Mouse (Mus musculus) thymus, adult 2 months (tissue): ENCODE data around the gene Pkhd1. TPM values are rescaled to one million over a fixed set of nuclear protein-coding genes. Genes with fewer than 3 reads are reported as not detected.

ENCODE experiments used
- DNase-seq: peaks from one replicate; pipeline ENCODE4 v3.0.0; 2021
- H3K27ac ChIP-seq: fragments of 200-500 bp; 2 replicates; pipeline ENCODE4 v1.5.1; 2012; ENCODE audit warnings: low read length, control low read depth; ENCODE audit not compliant: control insufficient read depth, insufficient read depth
- H3K27me3 ChIP-seq: fragments of 200-500 bp; 2 replicates; pipeline ENCODE4 v1.6.1; 2012; ENCODE audit warnings: mild to moderate bottlenecking, low read length, moderate library complexity, mixed read lengths; ENCODE audit not compliant: control insufficient read depth, insufficient read depth
- H3K36me3 ChIP-seq: fragments of 200-500 bp; 2 replicates; pipeline ENCODE4 v1.6.1; 2012; ENCODE audit warnings: mild to moderate bottlenecking, low read length, moderate library complexity; ENCODE audit not compliant: control insufficient read depth, insufficient read depth
- H3K4me1 ChIP-seq: fragments of 200-500 bp; replicated peaks from 2 replicates; pipeline ENCODE4 v1.6.1; 2012; ENCODE audit warnings: low read length; ENCODE audit not compliant: control insufficient read depth, insufficient read depth
- H3K4me3 ChIP-seq: fragments of 200-500 bp; 2 replicates; pipeline ENCODE4 v1.5.1; 2012; ENCODE audit warnings: mild to moderate bottlenecking, low read length, control low read depth, moderate library complexity; ENCODE audit not compliant: control insufficient read depth, insufficient read depth
- CTCF ChIP-seq: fragments of 200-500 bp; IDR thresholded peaks from 2 replicates; pipeline ENCODE4 v1.5.1; 2012; ENCODE audit warnings: mild to moderate bottlenecking, control low read depth, low read length, moderate library complexity, borderline replicate concordance; ENCODE audit not compliant: control insufficient read depth, poor library complexity, insufficient read depth; ENCODE audit errors: extremely low read depth
- POLR2A ChIP-seq: fragments of 200-500 bp; IDR thresholded peaks from 2 replicates; pipeline ENCODE4 v1.6.1; 2012; ENCODE audit warnings: mild to moderate bottlenecking, low read length, control low read depth, moderate library complexity; ENCODE audit not compliant: control insufficient read depth, poor library complexity, insufficient read depth; ENCODE audit errors: extremely low read depth
- WGBS: fragments of 180-500 bp; shearing (Covaris S2); methylation state at CpG from one replicate; pipeline ENCODE4 v1.1.7; 2018; 5-methylcytosine and 5-hydroxymethylcytosine counted together
- polyA plus RNA-seq: library from polyadenylated mRNA; depleted of rRNA; stranded (reverse); fragments of >200 nt; gene quantifications from 2 replicates; pipeline ENCODE4 v1.2.3, GENCODE M21; 2012

Pkhd1 gene
- polyA plus RNA-seq, 1 experiment = 0.03 TPM

- no peaks in the 10 kb centered on the region for H3K4me1 ChIP-seq
- TF ChIP-seq CTCF = no peak
- TF ChIP-seq POLR2A = no peak
- no peaks in the 10 kb centered on the region for H3K36me3 ChIP-seq
- H3K27me3 ChIP-seq = no peaks in the 10 kb centered on the region
- no peak overlapping the region for H3K27ac ChIP-seq
- H3K4me3 ChIP-seq = no peak overlapping the region
- 76% methylated on average over 7 of the region's 7 CpGs for WGBS
- DNase-seq = peak; percentile 8
Measured at GRCm38 (mm10) chr1:20513364-20514084, 104.3 kb downstream of the Pkhd1 start.

- H3K36me3 ChIP-seq = no peaks in the 10 kb centered on the region
- no peak overlapping the region for H3K27ac ChIP-seq
- H3K27me3 ChIP-seq = no peaks in the 10 kb centered on the region
- no peaks in the 10 kb centered on the region for H3K4me1 ChIP-seq
- no peak for DNase-seq
- TF ChIP-seq POLR2A (no peak), CTCF (no peak)
- WGBS = 86% methylated on average over 1 of the region's 1 CpGs
- no peak overlapping the region for H3K4me3 ChIP-seq
Measured at GRCm38 (mm10) chr1:20498965-20499364, 118.9 kb downstream of the Pkhd1 start.

GRCm38 (mm10) chr1:20486087-20486486 lies 131.8 kb downstream of the Pkhd1 start:
- DNase-seq = no peak
- TF ChIP-seq CTCF (no peak), POLR2A (no peak)
- Histone ChIP-seq H3K36me3 (no peaks in the 10 kb centered on the region), H3K27me3 (no peaks in the 10 kb centered on the region), H3K4me3 (no peak overlapping the region), H3K4me1 (no peaks in the 10 kb centered on the region), H3K27ac (no peak overlapping the region)
- WGBS = 95% methylated on average over 9 of the region's 10 CpGs

DNA sequence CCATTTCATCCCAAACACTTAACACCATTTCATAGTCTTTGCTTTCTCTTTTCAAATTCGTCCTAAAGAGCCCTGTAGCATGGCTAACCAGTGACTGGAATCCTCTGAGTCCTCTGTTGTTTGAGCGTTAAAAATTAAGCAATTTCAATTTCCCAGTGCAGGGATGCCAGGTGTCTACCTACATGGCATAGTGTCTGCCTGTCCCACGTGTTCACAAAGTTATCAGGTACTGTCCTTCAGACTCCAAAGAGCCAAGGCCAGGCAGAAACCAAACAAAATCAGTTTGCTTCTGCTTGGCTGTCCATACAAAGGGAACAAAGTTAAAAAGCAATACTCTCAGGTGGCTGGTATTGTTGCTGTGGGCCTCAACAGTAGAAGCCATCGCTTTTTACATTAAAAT lies 136.0 kb downstream of the Pkhd1 start:
- Histone ChIP-seq H3K36me3 (no peaks in the 10 kb centered on the region), H3K4me1 (no peaks in the 10 kb centered on the region), H3K4me3 (no peak overlapping the region), H3K27me3 (no peaks in the 10 kb centered on the region), H3K27ac (no peak overlapping the region)
- TF ChIP-seq CTCF (no peak), POLR2A (no peak)
- 74% methylated on average over 4 of the region's 4 CpGs for WGBS
- DNase-seq = no peak

- Histone ChIP-seq H3K4me3 (no peak overlapping the region), H3K36me3 (no peaks in the 10 kb centered on the region), H3K27me3 (no peaks in the 10 kb centered on the region), H3K4me1 (no peaks in the 10 kb centered on the region), H3K27ac (no peak overlapping the region)
- WGBS = 73% methylated on average over 3 of the region's 3 CpGs
- DNase-seq = no peak
- TF ChIP-seq POLR2A (no peak), CTCF (no peak)
Measured at GRCm38 (mm10) chr1:20478695-20479094, 139.2 kb downstream of the Pkhd1 start.

DNA sequence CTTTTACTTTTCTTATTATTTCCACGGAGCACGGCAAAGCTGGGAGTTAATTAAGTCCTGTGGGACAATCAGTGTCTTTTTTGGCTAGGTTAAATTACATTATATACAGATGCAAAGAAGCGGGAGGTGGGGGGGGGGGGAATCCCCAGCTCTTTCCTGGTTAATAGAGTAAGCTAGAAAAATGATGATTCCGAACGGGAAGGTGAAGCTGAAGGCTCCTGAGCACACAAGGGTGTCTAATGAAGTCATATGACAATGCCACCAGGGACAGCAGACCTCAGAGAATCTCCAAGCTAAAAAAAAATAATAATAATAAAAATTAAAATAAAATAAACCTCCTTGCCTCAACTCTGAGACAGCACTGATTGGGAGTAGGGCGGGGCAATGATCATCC lies 139.6 kb downstream of the Pkhd1 start:
- no peak overlapping the region for H3K4me3 ChIP-seq
- whole genome bisulfite sequencing = 44% methylated on average over 6 of the region's 6 CpGs

GRCm38 (mm10) chr1:20477561-20478265 lies 140.2 kb downstream of the Pkhd1 start:
- DNase-seq = no peak
- H3K4me3 ChIP-seq = no peak overlapping the region
- no peak overlapping the region for H3K27ac ChIP-seq
- no peaks in the 10 kb centered on the region for H3K4me1 ChIP-seq
- 20% methylated on average over 25 of the region's 25 CpGs for WGBS
- H3K36me3 ChIP-seq = no peaks in the 10 kb centered on the region
- no peak for TF ChIP-seq POLR2A
- no peak for TF ChIP-seq CTCF
- H3K27me3 ChIP-seq = no peaks in the 10 kb centered on the region

More for the DNA sequence above, 139.6 kb downstream of the Pkhd1 start:
- TF ChIP-seq CTCF = no peak
- no peak for TF ChIP-seq POLR2A
- Histone ChIP-seq H3K27me3 (no peaks in the 10 kb centered on the region), H3K27ac (no peak overlapping the region), H3K36me3 (no peaks in the 10 kb centered on the region), H3K4me1 (no peaks in the 10 kb centered on the region)
- DNase-seq = no peak
